Mouse (Mus musculus): ENCODE measurements around the gene Mrps26. TPM values are rescaled to one million over a fixed set of nuclear protein-coding genes. Genes with fewer than 3 reads are reported as not detected.

Gene Mrps26
- polyA plus RNA-seq (2012; rRNA removed), result 23.9 and 25.5 TPM in 2 replicates

GRCm38 (mm10) chr2:130563212-130564055 lies at the start of gene Mrps26:
Gene Mrps26 (plus strand): TSS chr2:130563742.

GRCm38 (mm10) chr2:130575873-130576272 lies 12.3 kb downstream of the Mrps26 start, which contains the start of gene Oxt:
Gene Oxt (plus strand): TSS chr2:130576173.

GRCm38 (mm10) chr2:130582552-130582951 lies 19.0 kb downstream of the Mrps26 start, which contains the start of gene Avp:
Gene Avp (minus strand): TSS chr2:130582554.

Other genes with a start within 250 kb of the Mrps26 start
- gene Cpxm1, start 166.2 kb upstream of the Mrps26 start, polyA plus RNA-seq (2012; rRNA removed), result 2.1 and 2.8 TPM in 2 replicates
- not detected in 2 replicates for gene Gm28372, start 158.5 kb upstream of the Mrps26 start, polyA plus RNA-seq (2012; rRNA removed)
- gene 1700020A23Rik, start 158.5 kb upstream of the Mrps26 start, polyA plus RNA-seq (2012; rRNA removed), result not detected in 2 replicates
- gene Tmem239, start 157.3 kb upstream of the Mrps26 start, polyA plus RNA-seq (2012; rRNA removed), result not detected in 2 replicates
- gene Vps16, start 139.4 kb upstream of the Mrps26 start, polyA plus RNA-seq (2012; rRNA removed), result 37.3 and 44.0 TPM in 2 replicates
- gene Pced1a, start 139.0 kb upstream of the Mrps26 start, polyA plus RNA-seq (2012; rRNA removed), result 5.0 TPM in 2 replicates
- 18.8 and 20.1 TPM in 2 replicates for gene Ptpra, start 113.5 kb upstream of the Mrps26 start, polyA plus RNA-seq (2012; rRNA removed)
- gene Oxt, start 12.4 kb downstream of the Mrps26 start, polyA plus RNA-seq (2012; rRNA removed), result not detected in 2 replicates
- gene Avp, start 18.8 kb downstream of the Mrps26 start, polyA plus RNA-seq (2012; rRNA removed), result not detected in 2 replicates
- gene Fastkd5, start 66.3 kb downstream of the Mrps26 start, polyA plus RNA-seq (2012; rRNA removed), result 3.6 and 4.4 TPM in 2 replicates
- gene Ubox5, start 66.3 kb downstream of the Mrps26 start, polyA plus RNA-seq (2012; rRNA removed), result 3.0 and 3.2 TPM in 2 replicates
- 2.0 and 2.1 TPM in 2 replicates for gene Lzts3, start 79.1 kb downstream of the Mrps26 start, polyA plus RNA-seq (2012; rRNA removed)
- 30.3 and 31.8 TPM in 2 replicates for gene Ddrgk1, start 100.9 kb downstream of the Mrps26 start, polyA plus RNA-seq (2012; rRNA removed)
- gene Itpa, start 103.9 kb downstream of the Mrps26 start, polyA plus RNA-seq (2012; rRNA removed), result 33.9 and 42.0 TPM in 2 replicates
- gene Slc4a11, start 133.8 kb downstream of the Mrps26 start, polyA plus RNA-seq (2012; rRNA removed), result 0.07 and 0.13 TPM in 2 replicates